Mouse (Mus musculus) embryonic facial prominence, embryonic 12.5 days (tissue): ENCODE data around the gene Wdr66. TPM values are rescaled to one million over a fixed set of nuclear protein-coding genes. Genes with fewer than 3 reads are reported as not detected.

Experiments used
- ATAC-seq: fragments of 200-750 bp; cut with Nextera tagmentation; 2 replicates; pipeline ENCODE4 v1.8.0; 2017; ENCODE audit not compliant: insufficient number of reproducible peaks, insufficient read depth, low FRiP score, low TSS enrichment
- H3K27ac ChIP-seq: fragments of 300-500 bp; sonication (generic); 2 replicates; pipeline ENCODE4 v1.5.1; 2016; ENCODE audit warnings: mild to moderate bottlenecking
- H3K27me3 ChIP-seq: fragments of 300-500 bp; sonication (generic); 2 replicates; pipeline ENCODE4 v1.6.1; 2016; ENCODE audit warnings: mild to moderate bottlenecking, moderate library complexity
- H3K36me3 ChIP-seq: fragments of 300-500 bp; sonication (generic); 2 replicates; pipeline ENCODE4 v1.6.1; 2016; ENCODE audit warnings: mild to moderate bottlenecking
- H3K4me1 ChIP-seq: fragments of 300-500 bp; sonication (generic); 2 replicates; pipeline ENCODE4 v1.6.1; 2016
- H3K4me2 ChIP-seq: fragments of 300-500 bp; sonication (generic); replicated peaks from 2 replicates; pipeline ENCODE4 v1.6.1; 2016; ENCODE audit warnings: mild to moderate bottlenecking, moderate library complexity
- H3K4me3 ChIP-seq: fragments of 300-500 bp; sonication (generic); 2 replicates; pipeline ENCODE4 v1.5.1; 2016; ENCODE audit warnings: mild to moderate bottlenecking
- H3K9ac ChIP-seq: fragments of 300-500 bp; sonication (generic); 2 replicates; pipeline ENCODE4 v1.6.1; 2016; ENCODE audit warnings: mild to moderate bottlenecking, moderate library complexity
- H3K9me3 ChIP-seq: fragments of 300-500 bp; sonication (generic); 2 replicates; pipeline ENCODE4 v1.6.1; 2016; ENCODE audit warnings: mild to moderate bottlenecking, moderate library complexity
- WGBS: fragments of 180-500 bp; shearing (Covaris S2); methylation state at CpG from one replicate; pipeline ENCODE4 v1.1.7; 2016; 5-methylcytosine and 5-hydroxymethylcytosine counted together
- polyA plus RNA-seq: library from polyadenylated mRNA; unstranded; fragments of >200 nt; fragmentation: Nextera tagmentation; extraction: Ambion mirVana; gene quantifications from 2 replicates; pipeline ENCODE4 v1.2.1, GENCODE M21; 2016

Gene Wdr66
- polyA plus RNA-seq, 1 experiment from 2014 or later = 5.6 TPM

GRCm38 (mm10) chr5:123344963-123345852 lies 93.3 kb downstream of the Wdr66 start:
- WGBS = under 1% methylated on average over 66 of the region's 87 CpGs
- H3K27ac ChIP-seq = peak overlapping the region; percentile 99
- peak overlapping the region; percentile 94 for H3K9ac ChIP-seq
- peaks cover 25% of the 10 kb centered on the region for H3K4me1 ChIP-seq
- ATAC-seq = peak; percentile 30
- no peaks in the 10 kb centered on the region for H3K9me3 ChIP-seq
- peak overlapping the region; percentile 84 for H3K4me2 ChIP-seq
- H3K36me3 ChIP-seq = peaks cover 2% of the 10 kb centered on the region; the same call in 1 of the 2 replicates
- peak overlapping the region; percentile 85 for H3K4me3 ChIP-seq
- no peaks in the 10 kb centered on the region for H3K27me3 ChIP-seq

GRCm38 (mm10) chr5:123345853-123346654 lies 94.2 kb downstream of the Wdr66 start:
- Histone ChIP-seq H3K4me1 (peaks cover 32% of the 10 kb centered on the region), H3K27me3 (no peaks in the 10 kb centered on the region), H3K36me3 (peaks cover 2% of the 10 kb centered on the region; the same call in 1 of the 2 replicates), H3K9me3 (no peaks in the 10 kb centered on the region), H3K4me2 (peak overlapping the region; percentile 84), H3K9ac (peak overlapping the region; percentile 94), H3K4me3 (peak overlapping the region; percentile 85), H3K27ac (peak overlapping the region; percentile 99)
- under 1% methylated on average over 22 of the region's 22 CpGs for WGBS
- ATAC-seq = no peak

GRCm38 (mm10) chr5:123346701-123347270 lies 94.9 kb downstream of the Wdr66 start:
- Histone ChIP-seq H3K36me3 (peaks cover 3% of the 10 kb centered on the region), H3K4me2 (peak overlapping the region; percentile 84), H3K27me3 (no peaks in the 10 kb centered on the region), H3K9ac (peak overlapping the region; percentile 94), H3K4me1 (peaks cover 32% of the 10 kb centered on the region), H3K4me3 (peak overlapping the region; percentile 85), H3K9me3 (no peaks in the 10 kb centered on the region), H3K27ac (peak overlapping the region; percentile 99)
- 55% methylated on average over 7 of the region's 7 CpGs for WGBS
- ATAC-seq = no peak

GRCm38 (mm10) chr5:123347985-123348384 lies 96.1 kb downstream of the Wdr66 start:
- peaks cover 12% of the 10 kb centered on the region for H3K36me3 ChIP-seq
- no peak overlapping the region for H3K27ac ChIP-seq
- peaks cover 32% of the 10 kb centered on the region for H3K4me1 ChIP-seq
- no peak overlapping the region for H3K4me2 ChIP-seq
- WGBS = 84% methylated on average over 2 of the region's 2 CpGs
- H3K9ac ChIP-seq = no peak overlapping the region
- H3K9me3 ChIP-seq = no peaks in the 10 kb centered on the region
- no peak overlapping the region for H3K4me3 ChIP-seq
- H3K27me3 ChIP-seq = no peaks in the 10 kb centered on the region
- ATAC-seq = no peak

GRCm38 (mm10) chr5:123350386-123350785 lies 98.5 kb downstream of the Wdr66 start:
- Histone ChIP-seq H3K36me3 (peaks cover 14% of the 10 kb centered on the region), H3K4me2 (no peak overlapping the region), H3K27ac (no peak overlapping the region), H3K9ac (no peak overlapping the region), H3K27me3 (no peaks in the 10 kb centered on the region), H3K9me3 (no peaks in the 10 kb centered on the region), H3K4me1 (peaks cover 27% of the 10 kb centered on the region), H3K4me3 (no peak overlapping the region)
- no peak for ATAC-seq
- WGBS = 46% methylated on average over 10 of the region's 10 CpGs

GRCm38 (mm10) chr5:123355918-123356317 lies 104.0 kb downstream of the Wdr66 start:
- no peak overlapping the region for H3K27ac ChIP-seq
- no peak overlapping the region for H3K4me3 ChIP-seq
- WGBS = 65% methylated on average over 11 of the region's 11 CpGs
- H3K9ac ChIP-seq = no peak overlapping the region
- no peaks in the 10 kb centered on the region for H3K9me3 ChIP-seq
- H3K4me1 ChIP-seq = 0 out of 2 replicates have a peak, but pooled peaks cover under 1% of the 10 kb centered on the region
- H3K4me2 ChIP-seq = no peak overlapping the region
- H3K36me3 ChIP-seq = peaks cover 66% of the 10 kb centered on the region
- no peak; the same call in 1 of the 2 replicates for ATAC-seq
- H3K27me3 ChIP-seq = no peaks in the 10 kb centered on the region

GRCm38 (mm10) chr5:123357253-123357652 lies 105.4 kb downstream of the Wdr66 start:
- WGBS = 90% methylated on average over 4 of the region's 4 CpGs
- ATAC-seq = no peak

GRCm38 (mm10) chr5:123359431-123359830 lies 107.5 kb downstream of the Wdr66 start:
- H3K9ac ChIP-seq = no peak overlapping the region
- H3K4me1 ChIP-seq = no peaks in the 10 kb centered on the region
- H3K9me3 ChIP-seq = no peaks in the 10 kb centered on the region
- ATAC-seq = no peak
- WGBS = 91% methylated on average over 6 of the region's 6 CpGs
- H3K4me2 ChIP-seq = no peak overlapping the region
- no peak overlapping the region for H3K27ac ChIP-seq
- peaks cover 92% of the 10 kb centered on the region for H3K36me3 ChIP-seq
- no peak overlapping the region for H3K4me3 ChIP-seq
- H3K27me3 ChIP-seq = no peaks in the 10 kb centered on the region

More at GRCm38 (mm10) chr5:123357253-123357652, 105.4 kb downstream of the Wdr66 start:
- peaks cover 75% of the 10 kb centered on the region for H3K36me3 ChIP-seq
- no peak overlapping the region for H3K4me3 ChIP-seq
- H3K27me3 ChIP-seq = no peaks in the 10 kb centered on the region
- H3K4me2 ChIP-seq = no peak overlapping the region
- H3K9me3 ChIP-seq = no peaks in the 10 kb centered on the region
- no peak overlapping the region for H3K9ac ChIP-seq
- H3K27ac ChIP-seq = no peak overlapping the region
- H3K4me1 ChIP-seq = no peaks in the 10 kb centered on the region

GRCm38 (mm10) chr5:123362911-123363310 lies 111.0 kb downstream of the Wdr66 start:
- H3K27ac ChIP-seq = no peak overlapping the region
- H3K4me3 ChIP-seq = no peak overlapping the region
- no peak overlapping the region for H3K9ac ChIP-seq
- H3K4me2 ChIP-seq = no peak overlapping the region
- H3K36me3 ChIP-seq = peaks cover 83% of the 10 kb centered on the region
- H3K9me3 ChIP-seq = no peaks in the 10 kb centered on the region
- no peak for ATAC-seq
- H3K4me1 ChIP-seq = no peaks in the 10 kb centered on the region
- 86% methylated on average over 4 of the region's 4 CpGs for WGBS
- no peaks in the 10 kb centered on the region for H3K27me3 ChIP-seq

GRCm38 (mm10) chr5:123364302-123364971 lies 112.5 kb downstream of the Wdr66 start:
- Histone ChIP-seq H3K27me3 (no peaks in the 10 kb centered on the region), H3K9me3 (no peaks in the 10 kb centered on the region), H3K36me3 (peaks cover 81% of the 10 kb centered on the region), H3K27ac (no peak overlapping the region), H3K4me1 (no peaks in the 10 kb centered on the region), H3K4me2 (no peak overlapping the region), H3K9ac (no peak overlapping the region), H3K4me3 (no peak overlapping the region)
- peak; percentile 50; the same call in 1 of the 2 replicates for ATAC-seq
- WGBS = 85% methylated on average over 11 of the region's 11 CpGs
